Mouse (Mus musculus) bone marrow, adult 2 months (tissue): ENCODE data around the gene Gm26602. TPM values are rescaled to one million over a fixed set of nuclear protein-coding genes. Genes with fewer than 3 reads are reported as not detected.
A peak's percentile ranks its signal among the peaks of the same experiment; 100 is the strongest.

Source experiments
- H3K27ac ChIP-seq: fragments of 200-500 bp; 2 replicates; pipeline ENCODE4 v1.5.1; 2012; ENCODE audit warnings: low read depth, mild to moderate bottlenecking, control low read depth, inconsistent platforms, low read length; ENCODE audit not compliant: control insufficient read depth, poor library complexity, insufficient read depth
- H3K4me1 ChIP-seq: fragments of 200-500 bp; 2 replicates; pipeline ENCODE4 v1.6.1; 2011; ENCODE audit warnings: low read length; ENCODE audit not compliant: control insufficient read depth, insufficient read depth
- H3K4me3 ChIP-seq: fragments of 200-500 bp; replicated peaks from 2 replicates; pipeline ENCODE3; 2011; ENCODE audit warnings: mild to moderate bottlenecking, low read depth, low read length, control low read depth; ENCODE audit not compliant: control insufficient read depth
- CTCF ChIP-seq: fragments of 200-500 bp; IDR thresholded peaks from 2 replicates; pipeline ENCODE4 v1.5.1; 2011; ENCODE audit warnings: low read length, control low read depth; ENCODE audit not compliant: control insufficient read depth, insufficient read depth
- POLR2A ChIP-seq: fragments of 200-500 bp; IDR thresholded peaks from 2 replicates; pipeline ENCODE4 v1.6.1; 2011; ENCODE audit warnings: low read depth, mild to moderate bottlenecking, control low read depth, low read length, borderline replicate concordance; ENCODE audit not compliant: control insufficient read depth
- WGBS: fragments of 180-500 bp; shearing (Covaris S2); methylation state at CpG from one replicate; pipeline ENCODE4 v1.1.7; 2018; 5-methylcytosine and 5-hydroxymethylcytosine counted together
- polyA plus RNA-seq: library from polyadenylated mRNA; stranded (reverse); fragments of >200 nt; gene quantifications from 2 replicates; pipeline ENCODE4 v1.2.4, GENCODE M21; 2011; ENCODE audit warnings: low replicate concordance; ENCODE audit not compliant: missing spikeins, insufficient read depth, insufficient read length

The Gm26602 gene
- polyA plus RNA-seq, 1 experiment = not detected

DNA sequence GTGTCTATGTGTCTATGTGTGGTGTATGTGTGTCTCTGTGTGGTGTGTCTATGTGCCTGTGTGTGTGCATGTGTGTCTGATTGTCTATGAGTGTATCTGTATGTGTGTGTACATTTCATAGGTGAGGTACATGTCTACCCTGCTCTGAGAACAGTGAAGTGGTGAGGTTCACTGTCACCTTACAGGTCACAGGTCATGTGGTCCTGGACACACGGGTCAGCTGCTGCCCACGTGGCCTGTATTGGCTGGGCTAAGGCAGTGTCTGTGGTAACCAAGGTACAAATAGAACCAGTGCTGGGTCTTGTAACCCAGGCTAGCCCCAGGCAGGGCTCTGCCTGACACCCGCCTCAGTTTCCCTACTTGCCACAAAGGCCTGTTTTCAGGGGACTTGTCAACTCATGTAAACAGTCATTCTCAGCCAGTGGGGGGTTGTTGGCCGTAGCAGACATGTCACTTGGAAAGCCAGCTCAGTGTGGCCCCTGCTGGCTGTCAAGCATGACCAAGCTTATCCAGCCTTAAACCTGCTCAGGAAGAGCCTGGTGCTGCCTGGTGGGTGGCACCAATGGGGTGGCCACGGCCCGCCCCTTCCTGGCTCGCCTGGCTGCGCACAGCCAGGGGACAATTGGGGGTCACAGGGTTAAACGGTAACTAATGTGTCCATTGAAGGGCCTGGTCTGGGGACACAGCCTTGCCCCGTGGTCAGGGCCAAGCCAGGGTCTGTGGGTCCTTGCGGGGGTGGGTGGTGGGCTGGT, 27.3 kb downstream of the Gm26602 start:
- TF ChIP-seq POLR2A (peak; percentile 5; the same call in 1 of the 2 replicates), CTCF (no peak)
- 53% methylated on average over 11 of the region's 11 CpGs for WGBS
- peak overlapping the region; percentile 32 for H3K27ac ChIP-seq
- H3K4me3 ChIP-seq = no peak overlapping the region
- peaks cover 29% of the 10 kb centered on the region for H3K4me1 ChIP-seq

GRCm38 (mm10) chr10:79940749-79941148, 30.1 kb downstream of the Gm26602 start:
- H3K27ac ChIP-seq = peak overlapping the region; percentile 43; the same call in 1 of the 2 replicates
- 8% methylated on average over 7 of the region's 7 CpGs for whole genome bisulfite sequencing
- H3K4me1 ChIP-seq = peaks cover 28% of the 10 kb centered on the region
- no peak overlapping the region for H3K4me3 ChIP-seq
- no peak for TF ChIP-seq CTCF
- peak; percentile 30; the same call in 1 of the 2 replicates for TF ChIP-seq POLR2A

- H3K27ac ChIP-seq = peak overlapping the region; percentile 43; the same call in 1 of the 2 replicates
- no peak overlapping the region for H3K4me3 ChIP-seq
- H3K4me1 ChIP-seq = peaks cover 18% of the 10 kb centered on the region
- 69% methylated on average over 1 of the region's 1 CpGs for WGBS
- no peak for TF ChIP-seq POLR2A
- no peak for TF ChIP-seq CTCF
Measured at GRCm38 (mm10) chr10:79942988-79943387, 32.3 kb downstream of the Gm26602 start.

GRCm38 (mm10) chr10:79943471-79943901, 32.8 kb downstream of the Gm26602 start:
- H3K4me1 ChIP-seq = peaks cover 16% of the 10 kb centered on the region
- TF ChIP-seq POLR2A (no peak), CTCF (no peak)
- 72% methylated on average over 9 of the region's 9 CpGs for WGBS
- H3K4me3 ChIP-seq = no peak overlapping the region
- H3K27ac ChIP-seq = peak overlapping the region; percentile 43

DNA sequence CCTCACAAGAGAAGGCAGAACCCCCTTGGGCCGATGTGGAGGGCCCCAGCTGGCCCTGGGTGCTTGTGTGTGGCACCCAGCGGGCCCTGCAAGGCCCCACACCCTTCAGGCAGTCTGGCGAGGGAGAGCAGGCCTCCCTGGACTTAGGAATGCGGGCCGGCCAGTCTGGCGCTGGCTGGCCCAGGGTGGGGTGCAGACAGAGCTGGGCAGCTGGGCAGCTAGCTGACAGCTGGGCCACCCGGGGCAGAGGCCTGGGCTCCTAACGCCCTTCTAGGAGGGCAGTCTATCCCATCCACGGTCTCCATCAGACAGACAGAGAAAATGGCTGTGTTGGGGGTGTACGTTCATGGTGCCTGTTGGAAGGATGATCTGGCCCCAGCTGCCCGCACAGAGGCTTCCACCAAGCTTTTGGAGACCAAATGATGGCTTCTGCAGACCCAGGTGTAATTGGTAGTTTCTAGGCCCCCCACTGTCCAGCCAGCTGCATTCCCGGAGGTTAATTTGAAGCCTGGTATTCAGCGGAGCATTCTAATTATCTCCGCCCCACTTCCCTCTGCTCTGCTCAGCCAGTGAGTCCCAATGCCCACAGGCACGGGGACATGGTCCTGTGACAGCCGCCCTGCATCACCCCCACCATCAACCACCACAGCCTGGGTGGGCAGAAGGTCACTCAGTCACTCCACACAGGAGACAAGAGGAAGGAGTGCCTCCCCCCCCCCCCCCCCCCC, 35.0 kb downstream of the Gm26602 start:
- TF ChIP-seq CTCF (no peak), POLR2A (no peak)
- Histone ChIP-seq H3K4me3 (no peak overlapping the region), H3K4me1 (peaks cover 7% of the 10 kb centered on the region), H3K27ac (no peak overlapping the region)
- 70% methylated on average over 16 of the region's 16 CpGs for WGBS

GRCm38 (mm10) chr10:79946752-79947322, 36.2 kb downstream of the Gm26602 start:
- H3K27ac ChIP-seq = peak overlapping the region; percentile 21
- 46% methylated on average over 7 of the region's 7 CpGs for WGBS
- H3K4me3 ChIP-seq = no peak overlapping the region
- no peak for TF ChIP-seq CTCF
- 0 out of 2 replicates have a peak, but pooled peaks have one; percentile 7 for TF ChIP-seq POLR2A
- peaks cover 5% of the 10 kb centered on the region for H3K4me1 ChIP-seq

GRCm38 (mm10) chr10:79947502-79947901, 36.8 kb downstream of the Gm26602 start:
- H3K4me1 ChIP-seq = peaks cover 5% of the 10 kb centered on the region
- 79% methylated on average over 6 of the region's 6 CpGs for WGBS
- TF ChIP-seq POLR2A (no peak), CTCF (no peak)
- no peak overlapping the region for H3K27ac ChIP-seq
- no peak overlapping the region for H3K4me3 ChIP-seq

GRCm38 (mm10) chr10:79949873-79950272, 39.2 kb downstream of the Gm26602 start:
- no peak overlapping the region for H3K27ac ChIP-seq
- 93% methylated on average over 4 of the region's 4 CpGs for WGBS
- no peak overlapping the region for H3K4me3 ChIP-seq
- H3K4me1 ChIP-seq = peaks cover 3% of the 10 kb centered on the region
- no peak for TF ChIP-seq CTCF
